Mouse (Mus musculus): ENCODE measurements around the gene Arvcf. TPM values are rescaled to one million over a fixed set of nuclear protein-coding genes. Genes with fewer than 3 reads are reported as not detected.
A peak's percentile ranks its signal among the peaks of the same experiment; 100 is the strongest.

Gene Arvcf
- polyA plus RNA-seq, 1 experiment from 2014 or later, result 70.2 TPM

- Histone ChIP-seq H3K9me3 (ENCODE audit: control insufficient read depth, low read length) (no peaks in the 10 kb centered on the region), H3K27ac (replicated peaks; ENCODE audit: low read depth, low read length) (no peak overlapping the region), H3K27me3 (ENCODE audit: control insufficient read depth, insufficient read depth, low read length) (no peaks in the 10 kb centered on the region), H3K36me3 (ENCODE audit: control insufficient read depth, insufficient read depth, low read length) (no peaks in the 10 kb centered on the region), H3K4me1 (ENCODE audit: control insufficient read depth, insufficient read depth, low read length) (peaks cover 38% of the 10 kb centered on the region), H3K9ac (replicated peaks; ENCODE audit: low read length) (no peak overlapping the region), H3K4me3 (replicated peaks; ENCODE audit: low read depth, low read length) (no peak overlapping the region), H3K4me2 (ENCODE audit: low read length) (no peak overlapping the region)
- 62% methylated on average over 3 of the region's 3 CpGs for WGBS
- ATAC-seq (ENCODE audit: low FRiP score, low TSS enrichment) (no peak), DNase-seq (no peak)
These were observed 39.0 kb downstream of the Arvcf start for GRCm38 (mm10) chr16:18386972-18387371.

- peaks cover 32% of the 10 kb centered on the region for H3K4me1 ChIP-seq (ENCODE audit: control insufficient read depth, insufficient read depth, low read length)
- ATAC-seq (ENCODE audit: low FRiP score, low TSS enrichment) (no peak), DNase-seq (no peak)
- no peaks in the 10 kb centered on the region for H3K27me3 ChIP-seq (ENCODE audit: control insufficient read depth, insufficient read depth, low read length)
- no peak overlapping the region for H3K4me3 ChIP-seq (replicated peaks; ENCODE audit: low read depth, low read length)
- H3K36me3 ChIP-seq (ENCODE audit: control insufficient read depth, insufficient read depth, low read length), result no peaks in the 10 kb centered on the region
- no peak overlapping the region for H3K4me2 ChIP-seq (ENCODE audit: low read length)
- H3K9ac ChIP-seq (replicated peaks; ENCODE audit: low read length), result no peak overlapping the region
- WGBS, result 37% methylated on average over 6 of the region's 7 CpGs
- peak overlapping the region; percentile 52 for H3K27ac ChIP-seq (replicated peaks; ENCODE audit: low read depth, low read length)
- no peaks in the 10 kb centered on the region for H3K9me3 ChIP-seq (ENCODE audit: control insufficient read depth, low read length)
These were observed 40.0 kb downstream of the Arvcf start for GRCm38 (mm10) chr16:18387704-18388582.

- Histone ChIP-seq H3K27me3 (ENCODE audit: control insufficient read depth, insufficient read depth, low read length) (no peaks in the 10 kb centered on the region), H3K9ac (replicated peaks; ENCODE audit: low read length) (no peak overlapping the region; the same call in 1 of the 2 replicates), H3K4me1 (ENCODE audit: control insufficient read depth, insufficient read depth, low read length) (peaks cover 29% of the 10 kb centered on the region), H3K4me3 (replicated peaks; ENCODE audit: low read depth, low read length) (no peak overlapping the region), H3K9me3 (ENCODE audit: control insufficient read depth, low read length) (no peaks in the 10 kb centered on the region), H3K36me3 (ENCODE audit: control insufficient read depth, insufficient read depth, low read length) (no peaks in the 10 kb centered on the region), H3K27ac (replicated peaks; ENCODE audit: low read depth, low read length) (peak overlapping the region; percentile 52), H3K4me2 (ENCODE audit: low read length) (no peak overlapping the region)
- 77% methylated on average over 14 of the region's 14 CpGs for WGBS
- no peak for ATAC-seq (ENCODE audit: low FRiP score, low TSS enrichment)
- DNase-seq, result no peak
These were observed 40.8 kb downstream of the Arvcf start for GRCm38 (mm10) chr16:18388583-18389435.

- 77% methylated on average over 6 of the region's 6 CpGs for WGBS
- H3K4me1 ChIP-seq (ENCODE audit: control insufficient read depth, insufficient read depth, low read length), result peaks cover 44% of the 10 kb centered on the region
These were observed 42.4 kb downstream of the Arvcf start for GRCm38 (mm10) chr16:18390399-18390798.

GRCm38 (mm10) chr16:18391127-18391526 lies 43.1 kb downstream of the Arvcf start:
- Histone ChIP-seq H3K4me1 (ENCODE audit: control insufficient read depth, insufficient read depth, low read length) (peaks cover 52% of the 10 kb centered on the region), H3K27me3 (ENCODE audit: control insufficient read depth, insufficient read depth, low read length) (no peaks in the 10 kb centered on the region)

More at GRCm38 (mm10) chr16:18390399-18390798, 42.4 kb downstream of the Arvcf start:
- H3K9me3 ChIP-seq (ENCODE audit: control insufficient read depth, low read length), result no peaks in the 10 kb centered on the region
- no peak overlapping the region for H3K9ac ChIP-seq (replicated peaks; ENCODE audit: low read length)
- no peak overlapping the region for H3K27ac ChIP-seq (replicated peaks; ENCODE audit: low read depth, low read length)
- H3K4me3 ChIP-seq (replicated peaks; ENCODE audit: low read depth, low read length), result no peak overlapping the region
- DNase-seq (no peak), ATAC-seq (ENCODE audit: low FRiP score, low TSS enrichment) (no peak)
- H3K4me2 ChIP-seq (ENCODE audit: low read length), result no peak overlapping the region
- no peaks in the 10 kb centered on the region for H3K36me3 ChIP-seq (ENCODE audit: control insufficient read depth, insufficient read depth, low read length)
- no peaks in the 10 kb centered on the region for H3K27me3 ChIP-seq (ENCODE audit: control insufficient read depth, insufficient read depth, low read length)

GRCm38 (mm10) chr16:18391728-18392127 lies 43.7 kb downstream of the Arvcf start:
- no peak for DNase-seq
- peak overlapping the region; percentile 75; the same call in 1 of the 2 replicates for H3K4me3 ChIP-seq (replicated peaks; ENCODE audit: low read depth, low read length)
- ATAC-seq (ENCODE audit: low FRiP score, low TSS enrichment), result no peak
- H3K4me1 ChIP-seq (ENCODE audit: control insufficient read depth, insufficient read depth, low read length), result peaks cover 58% of the 10 kb centered on the region
- H3K27me3 ChIP-seq (ENCODE audit: control insufficient read depth, insufficient read depth, low read length), result no peaks in the 10 kb centered on the region
- no peak overlapping the region for H3K9ac ChIP-seq (replicated peaks; ENCODE audit: low read length)
- no peaks in the 10 kb centered on the region for H3K9me3 ChIP-seq (ENCODE audit: control insufficient read depth, low read length)
- peak overlapping the region; percentile 89 for H3K4me2 ChIP-seq (ENCODE audit: low read length)
- H3K36me3 ChIP-seq (ENCODE audit: control insufficient read depth, insufficient read depth, low read length), result peaks cover 2% of the 10 kb centered on the region
- 0 out of 2 replicates have a peak overlapping the region, but pooled peaks have one; percentile 91 for H3K27ac ChIP-seq (replicated peaks; ENCODE audit: low read depth, low read length)
- 90% methylated on average over 3 of the region's 3 CpGs for WGBS

More at GRCm38 (mm10) chr16:18391127-18391526, 43.1 kb downstream of the Arvcf start:
- Histone ChIP-seq H3K27ac (replicated peaks; ENCODE audit: low read depth, low read length) (no peak overlapping the region), H3K4me3 (replicated peaks; ENCODE audit: low read depth, low read length) (no peak overlapping the region), H3K4me2 (ENCODE audit: low read length) (no peak overlapping the region), H3K9ac (replicated peaks; ENCODE audit: low read length) (no peak overlapping the region), H3K9me3 (ENCODE audit: control insufficient read depth, low read length) (no peaks in the 10 kb centered on the region), H3K36me3 (ENCODE audit: control insufficient read depth, insufficient read depth, low read length) (no peaks in the 10 kb centered on the region)
- ATAC-seq (ENCODE audit: low FRiP score, low TSS enrichment) (no peak), DNase-seq (no peak)
- WGBS, result 98% methylated on average over 3 of the region's 3 CpGs

- peaks cover 12% of the 10 kb centered on the region for H3K36me3 ChIP-seq (ENCODE audit: control insufficient read depth, insufficient read depth, low read length)
- no peaks in the 10 kb centered on the region for H3K9me3 ChIP-seq (ENCODE audit: control insufficient read depth, low read length)
- peak overlapping the region; percentile 91 for H3K27ac ChIP-seq (replicated peaks; ENCODE audit: low read depth, low read length)
- ATAC-seq (ENCODE audit: low FRiP score, low TSS enrichment), result peak; percentile 83
- H3K4me2 ChIP-seq (ENCODE audit: low read length), result peak overlapping the region; percentile 89
- peak overlapping the region; percentile 75 for H3K4me3 ChIP-seq (replicated peaks; ENCODE audit: low read depth, low read length)
- H3K9ac ChIP-seq (replicated peaks; ENCODE audit: low read length), result peak overlapping the region; percentile 90
- WGBS, result 1% methylated on average over 63 of the region's 63 CpGs
- H3K4me1 ChIP-seq (ENCODE audit: control insufficient read depth, insufficient read depth, low read length), result peaks cover 48% of the 10 kb centered on the region
- H3K27me3 ChIP-seq (ENCODE audit: control insufficient read depth, insufficient read depth, low read length), result no peaks in the 10 kb centered on the region
- DNase-seq, result peak; percentile 88
These were observed 44.8 kb downstream of the Arvcf start for GRCm38 (mm10) chr16:18392469-18393426.

- no peaks in the 10 kb centered on the region for H3K9me3 ChIP-seq (ENCODE audit: control insufficient read depth, low read length)
- peaks cover 41% of the 10 kb centered on the region for H3K4me1 ChIP-seq (ENCODE audit: control insufficient read depth, insufficient read depth, low read length)
- H3K27ac ChIP-seq (replicated peaks; ENCODE audit: low read depth, low read length), result peak overlapping the region; percentile 91
- H3K36me3 ChIP-seq (ENCODE audit: control insufficient read depth, insufficient read depth, low read length), result peaks cover 20% of the 10 kb centered on the region
- WGBS, result 45% methylated on average over 5 of the region's 5 CpGs
- ATAC-seq (ENCODE audit: low FRiP score, low TSS enrichment) (no peak), DNase-seq (no peak)
- no peaks in the 10 kb centered on the region for H3K27me3 ChIP-seq (ENCODE audit: control insufficient read depth, insufficient read depth, low read length)
- H3K9ac ChIP-seq (replicated peaks; ENCODE audit: low read length), result peak overlapping the region; percentile 90; the same call in 1 of the 2 replicates
- H3K4me2 ChIP-seq (ENCODE audit: low read length), result peak overlapping the region; percentile 89
- peak overlapping the region; percentile 75 for H3K4me3 ChIP-seq (replicated peaks; ENCODE audit: low read depth, low read length)
These were observed 45.6 kb downstream of the Arvcf start for GRCm38 (mm10) chr16:18393595-18393994.

All from midbrain, embryonic 14.5 days (tissue).